Mouse (Mus musculus) CH12F3 (cell line): ENCODE results near the gene Tppp.
"Not testable (repeated sequence)": the region's sequence is repeated elsewhere in the genome, so short reads cannot be mapped to it uniquely, and the experiment has no call there.

Experiments used
- in situ Hi-C: fragments of 300-500 bp; cut with MboI; formaldehyde crosslinking; loops from 2 replicates; pipeline ENCODE4 v1.14.3; 2020; ENCODE audit warnings: low sequenced_read_pairs

Gene Tppp

DNA sequence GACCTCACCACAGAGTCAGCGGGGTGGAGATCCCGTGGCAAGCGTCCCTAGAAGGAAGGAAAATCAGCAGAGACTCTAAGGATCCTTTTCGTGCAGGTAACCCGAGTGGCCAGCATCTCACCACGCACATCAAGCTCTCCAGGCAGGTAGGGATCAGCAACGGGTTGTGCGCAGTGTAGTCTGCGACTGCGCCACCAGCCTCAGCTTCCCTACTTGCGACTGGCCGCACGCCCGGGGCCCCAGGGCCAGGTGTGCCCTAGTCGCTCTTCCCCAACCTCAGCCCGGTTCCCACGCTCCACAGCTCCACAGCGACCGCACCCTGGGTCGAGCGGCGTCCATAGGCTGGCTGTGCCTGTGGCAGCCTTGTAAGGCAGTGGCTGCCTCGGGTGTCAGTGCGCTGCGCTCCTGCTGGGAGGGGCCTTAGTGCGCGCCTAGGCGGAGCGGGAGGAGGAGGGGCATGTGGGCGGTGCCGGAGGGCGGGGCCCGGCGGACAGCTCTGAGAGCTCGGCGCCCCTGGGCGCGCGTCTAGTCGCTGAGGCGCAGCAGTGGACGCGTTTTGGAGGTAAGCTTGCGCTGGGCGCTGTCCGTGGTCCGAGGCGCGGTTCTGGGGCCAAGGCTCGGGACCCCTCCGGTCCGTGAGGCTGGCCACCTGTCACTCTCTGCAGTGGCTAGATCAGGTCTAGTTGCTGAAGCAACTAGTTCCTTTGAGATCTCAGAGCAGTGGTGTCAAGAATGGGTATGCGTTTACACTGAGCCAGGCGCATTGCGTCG is at the start of gene Tppp:
Gene Tppp, plus strand, starts transcription at position 460 of the 771 bp plus-strand sequence.
- in situ Hi-C loops = no loop called here

DNA sequence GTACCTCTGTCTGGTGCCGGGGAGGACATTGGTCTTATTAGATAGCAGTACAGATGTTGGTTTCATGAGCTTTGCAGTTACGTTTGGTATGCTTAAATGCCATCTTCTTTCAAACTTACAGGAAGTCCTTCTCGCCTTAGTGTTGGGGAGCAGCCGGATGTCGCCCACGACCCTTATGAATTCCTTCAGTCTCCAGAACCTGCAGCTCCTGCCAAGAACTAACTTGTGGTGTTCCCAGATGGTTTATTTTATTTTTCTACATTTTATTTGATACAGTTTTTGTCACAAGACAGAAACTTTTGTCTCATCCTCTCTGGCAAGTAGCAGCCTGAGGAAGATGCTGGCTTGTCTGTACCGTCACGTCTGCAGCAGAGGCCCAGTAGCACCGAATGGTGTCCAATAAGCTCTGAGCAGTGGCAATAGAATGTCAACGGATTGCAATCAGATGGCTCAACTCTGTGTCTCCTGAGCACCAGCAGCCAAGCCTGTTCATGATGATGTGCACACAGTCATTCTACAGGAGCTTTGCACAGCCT is 49.0 kb upstream of the Tppp start:
- in situ Hi-C loops = loop anchor here (25.0 kb wide), 1 partner anchor 327 kb away; the partner anchor contains the start of gene Ahrr

DNA sequence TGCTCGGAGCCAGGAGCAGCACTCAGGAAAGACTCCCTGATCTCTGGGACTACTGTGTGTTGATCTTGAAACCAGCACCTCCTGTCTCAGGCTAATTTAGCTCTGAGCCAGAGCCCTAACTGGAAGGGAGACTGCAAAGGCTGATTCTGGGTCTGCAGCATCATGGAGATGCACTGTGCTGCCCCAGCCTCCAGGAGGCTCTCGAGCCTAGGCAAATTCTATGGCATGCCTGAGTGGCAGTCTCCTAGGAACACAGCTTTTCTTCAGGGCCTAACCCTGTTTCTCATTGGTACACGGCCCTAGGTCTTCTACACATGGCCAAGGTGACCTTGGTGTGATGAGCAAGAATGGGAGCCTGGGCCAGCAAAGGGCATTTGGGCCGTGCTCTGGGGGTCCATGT is 48.0 kb upstream of the Tppp start:
- in situ Hi-C loops = loop anchor here (25.0 kb wide), 1 partner anchor 326 kb away; the partner anchor contains the start of gene Ahrr

DNA sequence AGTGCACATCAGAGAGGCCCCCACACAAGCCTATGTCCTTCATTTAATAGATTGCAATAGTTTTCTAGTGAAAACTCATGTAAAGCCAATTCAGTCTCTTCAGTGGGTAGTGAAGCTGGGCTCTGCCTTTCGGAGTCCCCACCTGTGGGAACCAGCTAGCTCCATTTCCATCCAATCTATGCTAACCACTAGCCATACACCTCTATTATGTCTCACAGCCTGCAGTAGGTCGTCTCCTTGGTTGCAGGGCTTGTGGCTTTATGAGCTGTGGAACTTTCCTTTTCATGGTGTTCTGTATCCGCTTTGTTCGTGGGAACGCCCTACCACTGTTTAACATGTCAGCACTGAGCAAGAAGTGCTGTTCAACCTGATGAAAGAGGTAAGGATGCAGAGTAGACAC is 45.7 kb upstream of the Tppp start, which contains the start of gene Zdhhc11:
Gene Zdhhc11, plus strand, starts transcription at position 301 of the 400 bp plus-strand sequence.
- in situ Hi-C loops = loop anchor here (25.0 kb wide), 1 partner anchor 324 kb away; the partner anchor contains the start of gene Ahrr

DNA sequence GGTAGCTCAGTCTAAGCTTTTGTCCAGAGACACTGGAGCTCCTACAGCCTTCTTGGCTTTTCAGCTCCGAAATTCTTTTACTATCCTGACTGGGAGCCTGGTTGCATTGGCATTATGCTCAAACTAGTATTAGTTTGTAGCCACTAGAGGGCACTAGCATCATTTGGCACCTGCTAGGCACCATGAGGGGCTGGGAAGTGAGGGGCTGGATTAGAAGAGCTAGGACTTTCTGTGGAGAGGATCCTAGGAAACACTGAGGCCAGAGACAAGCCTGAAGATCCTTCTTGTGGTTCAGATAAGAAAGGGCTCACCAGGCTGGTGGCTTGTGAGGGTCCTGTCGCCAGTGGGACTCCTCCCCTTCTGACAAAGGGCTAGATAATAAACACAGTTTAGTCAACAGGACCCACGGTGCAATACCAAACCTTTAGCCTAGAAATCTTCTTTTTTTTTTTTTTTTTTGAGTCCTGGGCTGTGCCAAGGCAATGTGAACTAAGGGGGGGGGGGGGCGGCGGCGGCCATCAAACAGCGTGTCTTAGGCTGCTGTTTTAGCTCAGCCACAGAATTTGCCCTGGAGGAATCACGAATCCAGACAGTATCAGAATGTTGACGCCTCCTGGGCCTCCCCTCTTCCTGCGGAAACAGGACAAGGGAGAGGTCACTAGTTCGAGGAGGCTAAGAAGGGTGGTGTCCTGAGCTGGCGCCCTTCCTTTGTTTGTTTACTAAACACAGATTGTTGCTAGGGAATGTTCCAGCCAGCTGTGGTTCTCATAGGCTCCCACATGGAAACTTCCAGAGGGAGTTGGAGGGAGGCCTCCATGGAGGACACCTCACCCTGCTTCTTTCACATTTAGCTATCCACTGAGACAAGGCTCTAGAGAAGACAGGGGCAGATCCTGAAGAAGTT is 38.4 kb upstream of the Tppp start:
- in situ Hi-C loops = loop anchor here (25.0 kb wide), 1 partner anchor 317 kb away; the partner anchor contains the start of gene Ahrr

DNA sequence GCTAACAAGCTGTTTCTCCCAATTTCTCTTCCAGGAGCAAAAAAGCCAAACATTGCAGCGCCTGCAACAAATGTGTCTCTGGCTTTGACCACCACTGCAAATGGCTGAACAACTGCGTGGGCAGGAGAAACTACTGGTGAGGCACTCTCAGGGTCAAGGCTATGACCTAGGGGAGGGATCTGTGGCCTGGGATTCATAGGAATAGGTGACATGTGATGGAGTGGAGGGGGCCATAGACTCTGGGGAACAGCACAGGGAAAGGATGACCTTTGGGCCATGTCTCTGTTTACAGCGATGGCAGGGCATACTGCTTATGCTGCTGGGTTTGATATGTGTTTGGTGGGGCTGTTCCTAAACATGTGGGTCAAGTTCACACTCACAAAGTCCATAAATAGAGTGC is 34.7 kb upstream of the Tppp start:
- in situ Hi-C loops = loop anchor here (25.0 kb wide), 1 partner anchor 313 kb away; the partner anchor contains the start of gene Ahrr

GRCm38 (mm10) chr13:73976935-73977334 is 32.3 kb upstream of the Tppp start:
- in situ Hi-C loops = no loop called here

DNA sequence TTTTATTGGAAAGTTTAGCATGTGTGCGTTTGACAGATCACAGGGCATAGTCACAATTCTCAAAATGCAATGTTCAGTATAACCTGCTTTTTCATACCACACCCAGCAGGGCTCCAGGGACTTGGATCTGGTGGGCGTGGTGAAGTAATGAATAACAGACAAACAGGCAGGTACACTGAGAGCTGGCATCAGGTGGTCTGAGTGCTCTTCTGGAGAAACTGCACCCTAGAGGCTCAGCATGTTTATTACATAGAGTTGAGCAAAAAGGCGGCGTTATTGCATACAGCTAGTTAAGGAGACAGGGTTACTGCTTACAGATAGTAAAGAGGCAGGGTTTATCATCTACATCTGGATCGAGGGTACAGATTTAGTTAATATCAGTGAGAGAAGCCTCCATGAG is 18.9 kb upstream of the Tppp start:
- in situ Hi-C loops = no loop called here

GRCm38 (mm10) chr13:73990761-73991160 is 18.4 kb upstream of the Tppp start:
- in situ Hi-C loops = no loop called here

DNA sequence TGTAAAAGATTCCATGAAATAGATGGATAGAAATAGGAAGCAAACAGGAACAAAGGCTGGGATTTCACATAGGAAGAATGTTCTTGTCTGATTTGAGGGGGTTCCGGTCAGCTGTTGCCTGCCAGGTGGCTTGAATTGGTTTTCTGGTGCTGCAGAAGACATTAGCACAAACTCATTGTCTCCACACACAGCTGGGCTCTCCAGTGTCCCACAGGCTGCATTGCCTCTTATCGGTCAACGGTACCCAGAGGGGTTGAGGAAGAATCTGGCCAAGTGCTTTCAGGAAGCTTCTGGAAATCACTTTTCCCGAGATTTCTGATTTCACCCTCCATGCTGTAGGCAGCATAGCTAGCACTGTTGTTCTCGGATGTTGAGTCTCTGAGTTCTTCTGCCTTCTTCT is 17.9 kb upstream of the Tppp start:
- in situ Hi-C loops = no loop called here

DNA sequence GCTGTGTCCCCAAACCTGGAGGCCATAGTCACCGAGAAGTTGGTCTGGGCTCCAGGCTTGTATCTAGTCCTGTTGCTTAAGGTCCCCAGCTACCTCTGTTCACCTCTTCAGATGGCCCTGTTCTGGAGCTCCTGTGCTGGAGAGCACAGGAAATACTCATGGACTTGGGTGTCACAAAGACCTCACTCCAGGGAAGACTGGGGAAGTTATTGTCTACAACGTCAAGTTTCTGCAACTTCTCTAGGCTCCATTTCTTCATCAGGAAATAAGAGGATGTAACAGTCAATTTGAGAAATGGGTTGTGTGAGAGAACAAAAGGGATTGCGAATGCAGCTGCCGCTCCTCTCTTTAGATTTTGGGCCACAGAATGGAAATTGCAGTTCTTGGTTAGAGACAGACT is 12.8 kb upstream of the Tppp start:
- in situ Hi-C loops = no loop called here

DNA sequence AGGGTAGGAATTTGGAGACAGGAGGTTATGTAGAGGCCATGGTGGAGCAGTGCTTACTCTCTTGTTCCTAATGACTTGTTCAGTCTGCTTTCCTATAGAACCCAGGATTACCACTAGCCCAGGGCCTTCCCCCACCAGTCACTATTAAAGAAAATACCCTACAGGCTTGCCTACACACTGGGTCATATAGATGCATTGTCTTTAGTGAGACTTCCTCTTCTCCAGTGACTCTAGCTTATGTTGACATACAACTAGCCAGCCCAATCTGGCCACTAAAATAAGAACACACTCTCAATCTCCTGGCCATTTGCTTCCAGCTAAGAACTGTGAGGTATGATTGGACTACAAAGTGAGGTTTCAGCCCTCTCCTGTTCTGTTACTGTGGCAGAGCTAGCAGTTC is 8.7 kb upstream of the Tppp start:
- in situ Hi-C loops = no loop called here

- in situ Hi-C loops = no loop called here
These were observed 8.2 kb upstream of the Tppp start for GRCm38 (mm10) chr13:74000961-74001360.

- in situ Hi-C loops = no loop called here
These were observed 7.7 kb upstream of the Tppp start for GRCm38 (mm10) chr13:74001492-74001891.

GRCm38 (mm10) chr13:74006881-74007280 is 2.3 kb upstream of the Tppp start:
- in situ Hi-C loops = not testable (repeated sequence)

DNA sequence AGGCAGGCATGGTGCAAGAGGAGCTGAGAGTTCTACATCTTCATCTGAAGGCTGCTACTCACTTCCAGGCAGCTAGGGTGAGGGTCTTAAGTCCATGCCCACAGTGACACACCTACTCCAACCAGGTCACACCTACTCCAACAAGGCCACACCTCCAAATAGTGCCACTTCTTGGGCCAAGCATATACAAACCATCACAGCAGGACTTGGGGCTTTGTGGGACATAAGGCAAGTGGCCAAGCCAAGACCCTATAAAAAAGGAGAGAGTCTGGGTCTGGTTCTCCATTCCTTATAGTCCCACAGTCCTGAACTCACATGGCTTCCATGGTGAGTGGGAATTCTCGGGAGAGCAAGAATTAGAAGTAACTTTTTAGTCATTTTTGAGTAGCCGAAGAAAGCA is 991 bp upstream of the Tppp start:
- in situ Hi-C loops = not testable (repeated sequence)

DNA sequence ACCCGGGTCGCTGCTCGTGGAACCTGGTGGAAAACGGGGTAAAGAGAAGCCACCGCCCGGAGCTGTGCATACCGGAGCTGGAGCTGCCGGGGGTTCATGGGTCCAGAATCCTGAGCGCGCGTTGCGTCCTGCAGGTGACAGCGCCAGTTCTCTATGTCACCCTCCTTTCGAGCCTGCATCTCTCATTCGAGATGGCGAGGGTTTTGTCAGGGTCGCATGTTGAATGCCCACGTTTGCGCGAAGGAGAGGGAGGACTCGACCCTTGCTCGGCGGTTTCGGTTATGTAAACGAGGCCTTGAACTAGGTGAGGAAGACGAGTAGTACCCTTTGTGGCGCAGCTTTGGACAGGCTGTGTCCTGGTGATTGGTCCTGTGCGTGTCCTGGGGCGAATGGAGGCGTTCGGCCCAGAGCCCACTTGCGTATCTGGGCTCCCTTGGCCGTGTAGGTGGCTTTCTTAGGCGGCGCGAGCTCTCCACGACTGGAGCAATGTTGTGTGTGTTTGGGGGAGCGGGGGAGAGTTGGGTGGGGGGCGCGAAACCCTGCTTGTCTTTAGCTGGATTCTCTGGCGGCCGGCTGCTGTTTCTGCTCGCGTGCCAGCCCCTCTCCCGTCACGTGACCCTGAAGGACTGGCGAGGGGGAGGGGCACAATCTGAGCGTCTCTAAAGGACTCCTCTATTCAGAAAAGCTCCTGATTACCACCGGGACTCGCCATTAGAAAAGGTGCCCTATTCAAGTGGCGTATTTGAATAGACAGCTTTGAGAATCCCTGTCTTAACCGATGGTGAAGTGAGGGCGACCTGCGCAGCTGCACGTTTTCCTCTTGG is 796 bp downstream of the Tppp start:
- in situ Hi-C loops = no loop called here

- in situ Hi-C loops = no loop called here
These were observed 1.5 kb downstream of the Tppp start for GRCm38 (mm10) chr13:74010678-74011077.

DNA sequence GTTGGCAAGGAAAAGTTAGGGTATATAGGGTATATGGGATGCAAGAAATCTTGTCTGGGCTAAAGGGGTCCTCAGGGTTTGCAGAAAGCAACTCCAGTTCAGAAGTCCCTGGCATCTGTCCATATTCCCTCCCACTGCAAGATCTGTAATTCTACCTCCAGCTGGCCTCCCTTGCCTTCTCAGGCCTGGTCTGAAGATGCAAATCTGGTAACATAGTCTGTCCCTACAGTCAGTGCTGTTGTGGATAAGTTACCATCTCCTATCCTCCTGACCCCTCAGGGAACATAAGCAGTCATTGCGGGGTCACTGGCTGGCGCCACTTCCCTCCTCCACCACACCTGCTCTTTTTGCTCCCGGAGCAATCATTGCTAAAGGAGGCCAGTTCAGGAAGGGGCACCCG is 6.7 kb downstream of the Tppp start:
- in situ Hi-C loops = no loop called here

DNA sequence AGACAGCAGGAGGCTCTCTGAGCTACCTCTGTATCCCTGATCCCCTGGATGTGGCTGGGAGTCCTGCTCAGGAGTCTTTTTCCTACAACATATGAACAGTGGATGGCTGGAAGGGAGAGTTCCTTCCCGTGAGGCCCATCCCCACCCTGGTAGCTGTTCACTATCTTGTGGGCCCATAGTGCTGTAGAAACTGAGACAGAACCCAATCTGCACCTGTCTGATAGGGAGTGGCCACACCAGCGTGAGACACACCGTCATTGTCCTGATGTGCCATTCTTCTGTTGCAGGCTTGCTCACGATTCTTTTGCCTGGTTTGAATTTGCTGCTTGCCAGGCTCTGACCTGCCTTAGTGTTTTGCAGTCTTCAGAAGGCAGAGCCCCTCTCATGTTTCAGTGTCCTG is 8.2 kb downstream of the Tppp start:
- in situ Hi-C loops = no loop called here
